Mouse (Mus musculus): ENCODE measurements around the gene Vmn1r197.
"Not testable (repeated sequence)": the region's sequence is repeated elsewhere in the genome, so short reads cannot be mapped to it uniquely, and the experiment has no call there.

Vmn1r197 gene

DNA sequence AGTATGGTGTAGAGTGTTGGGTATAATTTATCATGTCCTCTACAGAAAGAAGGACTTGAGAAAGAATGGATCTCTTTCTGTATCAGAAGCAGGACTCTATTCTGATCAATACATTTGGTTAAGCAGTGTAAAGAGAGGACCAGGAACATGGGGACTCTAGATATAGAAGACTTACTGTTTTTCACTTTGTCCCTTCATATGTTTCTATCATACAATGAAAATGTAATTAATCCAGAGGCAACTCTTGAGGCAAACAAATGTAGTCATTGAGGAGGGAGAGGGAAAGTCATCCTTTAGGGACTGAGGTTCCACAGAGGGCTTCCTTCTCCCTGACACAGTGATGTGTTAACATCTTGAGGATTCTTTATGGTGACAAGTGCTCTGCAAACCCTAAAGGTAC is at the start of gene Vmn1r197:
Gene Vmn1r197, plus strand, starts transcription at position 301 of the 400 bp plus-strand sequence.
- DNase-seq (ENCODE audit: low read depth, low spot score): no peak

DNA sequence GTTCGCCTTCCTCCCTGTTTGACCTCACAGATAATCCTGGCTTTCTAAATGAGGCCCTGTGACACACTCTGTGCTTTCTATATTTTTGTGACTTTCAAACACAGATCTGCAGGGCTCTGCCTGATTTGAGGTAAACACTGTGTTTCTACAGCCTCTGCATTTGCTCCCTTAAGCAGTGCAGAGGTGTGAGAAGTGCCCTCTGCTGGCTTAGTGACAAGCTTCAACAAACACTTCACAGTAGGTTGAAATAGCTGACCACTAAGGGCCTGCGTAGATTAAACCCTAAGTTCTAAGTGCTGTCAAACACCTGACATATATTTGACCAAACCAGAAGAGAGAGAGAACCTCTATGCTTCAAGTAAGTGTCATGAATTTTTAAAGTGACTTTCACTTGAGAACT is 39.8 kb upstream of the Vmn1r197 start:
- no peak for DNase-seq (ENCODE audit: low read depth, low spot score)

DNA sequence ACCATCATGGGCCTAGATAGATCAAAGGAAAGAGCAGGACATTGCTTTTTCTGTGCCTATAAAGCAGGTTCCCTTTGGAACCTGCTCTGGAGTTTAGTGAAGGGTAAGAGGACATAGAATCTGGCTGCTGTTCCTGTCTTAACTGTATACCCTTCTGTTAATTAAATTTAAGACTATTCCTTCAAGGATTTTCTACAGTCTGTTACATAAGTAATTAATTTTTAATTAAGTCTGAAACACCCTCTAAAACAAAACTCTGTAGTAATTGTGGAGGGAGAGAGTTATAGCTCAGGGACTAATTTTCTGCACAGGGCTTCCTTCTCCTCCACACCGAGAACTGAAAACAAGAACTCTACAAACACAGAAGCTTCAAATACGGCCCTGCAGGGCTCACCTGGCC is 34.8 kb upstream of the Vmn1r197 start, which contains the start of gene Vmn1r196:
Gene Vmn1r196, plus strand, starts transcription at position 301 of the 400 bp plus-strand sequence.
- DNase-seq (ENCODE audit: low read depth, low spot score): no peak

DNA sequence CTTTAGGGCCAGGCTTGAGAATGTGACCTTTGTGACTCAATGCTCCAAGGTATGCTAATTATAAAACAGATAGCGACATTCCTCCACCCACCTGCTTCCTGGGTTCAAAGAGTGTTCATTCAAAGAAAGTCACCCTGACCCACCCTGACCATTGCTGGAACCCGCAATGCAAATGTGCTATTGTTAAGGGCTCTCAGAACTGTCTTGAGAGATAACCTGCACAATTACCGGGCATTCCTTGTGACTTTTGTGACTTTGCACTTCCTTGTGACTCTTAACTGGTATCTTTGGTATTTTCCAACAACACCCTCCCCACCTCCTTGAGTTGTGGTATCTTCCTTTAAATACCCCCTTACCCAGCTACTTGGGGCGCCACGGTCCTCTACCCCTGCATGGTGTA is 16.3 kb upstream of the Vmn1r197 start:
- DNase-seq (ENCODE audit: low read depth, low spot score): not testable (repeated sequence)

DNA sequence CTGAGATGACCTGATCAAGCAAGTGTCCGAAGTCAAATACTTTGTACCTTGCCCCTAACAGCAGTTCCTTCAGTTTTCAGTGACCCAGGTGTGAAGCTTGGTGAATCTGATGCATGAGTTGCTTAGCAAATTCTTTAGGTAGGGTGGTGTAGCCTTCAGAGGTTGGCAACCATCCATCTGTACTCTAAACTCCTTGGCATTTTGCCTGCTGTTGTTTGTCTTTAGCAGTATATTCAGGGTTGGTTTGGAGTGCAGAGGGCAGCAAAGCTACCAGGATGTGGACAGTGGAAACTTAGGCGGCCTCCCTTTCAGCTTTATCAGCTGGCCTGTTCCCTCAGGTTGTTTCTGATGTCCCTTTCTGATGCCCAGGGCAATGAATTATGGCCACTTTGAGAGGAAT is 9.0 kb upstream of the Vmn1r197 start:
- no peak for DNase-seq (ENCODE audit: low read depth, low spot score)

DNA sequence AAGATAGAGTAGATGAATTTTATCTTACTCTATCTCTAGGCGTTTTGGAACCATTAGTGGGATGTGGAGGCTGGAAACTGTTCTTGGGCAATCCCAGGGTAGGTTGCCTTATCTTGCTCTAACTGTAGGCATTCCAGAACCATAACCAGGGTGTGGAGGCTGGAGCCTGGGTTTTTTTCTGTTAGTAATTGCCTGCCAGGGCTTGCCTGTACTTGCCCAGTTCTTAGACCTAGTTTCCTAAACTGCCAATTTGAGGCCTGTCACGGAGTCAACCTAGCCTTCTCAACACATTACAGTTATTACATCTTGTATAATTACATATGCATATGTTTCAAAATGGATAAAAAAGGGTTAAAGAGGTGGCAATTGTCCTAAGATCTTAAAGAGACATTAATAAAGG is 7.0 kb upstream of the Vmn1r197 start:
- DNase-seq (ENCODE audit: low read depth, low spot score): no peak

DNA sequence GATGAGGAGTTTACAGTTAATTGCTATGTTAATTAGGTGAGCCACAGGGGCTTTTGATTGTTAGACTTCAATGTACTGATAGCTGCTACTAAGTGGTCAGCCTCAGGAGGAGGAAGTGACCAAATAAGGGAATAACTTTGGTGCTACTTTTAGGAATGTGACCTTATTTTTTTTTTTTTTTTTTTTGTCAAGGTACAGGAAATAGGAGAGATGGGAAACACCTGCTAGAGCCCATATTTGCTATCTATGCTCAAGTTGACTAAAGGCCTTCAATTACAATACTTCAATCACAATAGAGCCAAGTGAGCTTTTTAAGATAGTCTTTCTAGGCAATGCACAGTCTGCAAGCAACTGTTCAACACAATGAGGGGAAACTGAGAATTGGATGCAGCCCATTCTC is 4.3 kb upstream of the Vmn1r197 start:
- no peak for DNase-seq (ENCODE audit: low read depth, low spot score)

DNA sequence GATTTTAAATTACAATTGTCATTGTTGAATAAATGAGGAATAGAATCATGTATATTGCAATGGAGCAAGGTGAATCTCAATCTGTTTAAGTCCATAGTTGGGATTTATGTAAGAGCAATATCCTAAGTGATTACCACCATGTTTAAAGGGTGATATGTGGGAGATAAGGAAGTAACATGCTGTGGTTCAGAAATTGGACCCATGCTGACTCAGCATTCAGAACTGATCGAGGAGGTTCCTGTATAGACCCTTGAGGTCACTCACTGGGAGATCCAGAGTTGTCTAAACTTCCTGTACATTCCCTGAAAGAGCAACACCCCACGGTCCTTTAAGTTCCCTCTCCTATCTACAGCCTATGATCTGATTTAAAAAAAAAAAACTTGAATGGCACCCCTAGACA is 8.9 kb downstream of the Vmn1r197 start:
- DNase-seq (ENCODE audit: low read depth, low spot score): no peak

DNA sequence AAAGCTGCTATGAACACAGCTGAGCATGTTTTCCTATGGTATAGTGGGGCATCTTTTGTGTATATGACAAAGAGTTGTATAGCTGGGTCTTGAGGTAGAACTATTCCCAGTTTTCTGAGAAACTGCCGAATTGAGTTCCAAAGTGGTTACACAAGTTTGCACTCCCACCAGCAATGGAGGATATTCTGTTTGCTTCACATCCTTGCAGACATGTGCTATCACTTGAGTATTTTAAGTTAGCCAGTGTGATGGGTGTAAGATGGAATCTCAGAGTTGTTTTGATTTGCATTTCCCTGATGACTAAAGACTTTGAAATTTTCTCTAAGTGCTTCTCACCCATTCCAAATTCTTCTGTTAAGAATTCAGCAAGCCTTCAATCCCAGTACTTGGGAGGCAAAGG is 11.2 kb downstream of the Vmn1r197 start:
- DNase-seq (ENCODE audit: low read depth, low spot score): no peak

DNA sequence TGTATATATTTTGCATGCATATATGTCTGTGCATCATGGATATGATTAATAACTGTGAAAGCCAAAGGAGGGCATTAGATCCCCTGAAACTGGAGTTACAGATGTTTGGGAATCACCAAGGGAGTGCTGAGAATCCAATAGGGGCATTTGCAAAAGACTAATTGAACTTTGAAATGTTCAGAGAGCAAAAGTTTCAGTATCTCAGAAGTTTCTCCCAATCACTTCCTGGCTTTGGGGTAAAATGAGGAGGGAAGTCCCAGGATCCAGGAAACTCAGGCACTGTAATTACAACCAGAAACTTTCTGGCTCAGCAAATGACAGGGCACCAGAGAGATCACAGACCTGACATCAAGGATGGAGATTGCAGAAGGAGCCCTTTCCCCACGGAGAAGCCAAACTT is 25.7 kb downstream of the Vmn1r197 start, which contains the start of gene Vmn1r198:
Gene Vmn1r198, plus strand, starts transcription at position 301 of the 400 bp plus-strand sequence.
- no peak for DNase-seq (ENCODE audit: low read depth, low spot score)

DNA sequence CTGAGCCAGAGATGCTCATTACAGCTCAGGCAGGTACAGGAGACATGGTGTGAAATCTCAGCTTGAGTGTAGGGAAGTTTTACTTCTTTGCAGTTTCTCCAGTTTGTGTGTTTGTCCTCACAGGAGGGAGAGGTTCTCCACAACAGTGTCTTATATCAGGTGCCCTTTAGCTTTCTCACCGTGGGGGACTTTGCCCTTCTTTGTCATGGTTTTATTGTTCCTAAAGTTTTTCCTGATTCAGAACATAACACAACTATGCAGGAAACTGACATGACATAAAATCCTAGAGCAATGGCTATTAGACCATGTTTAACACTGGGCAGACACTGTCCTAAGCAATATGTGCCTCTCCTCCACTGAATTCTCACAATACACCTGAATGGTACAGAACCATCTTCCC is 26.4 kb downstream of the Vmn1r197 start:
- DNase-seq (ENCODE audit: low read depth, low spot score): no peak

DNA sequence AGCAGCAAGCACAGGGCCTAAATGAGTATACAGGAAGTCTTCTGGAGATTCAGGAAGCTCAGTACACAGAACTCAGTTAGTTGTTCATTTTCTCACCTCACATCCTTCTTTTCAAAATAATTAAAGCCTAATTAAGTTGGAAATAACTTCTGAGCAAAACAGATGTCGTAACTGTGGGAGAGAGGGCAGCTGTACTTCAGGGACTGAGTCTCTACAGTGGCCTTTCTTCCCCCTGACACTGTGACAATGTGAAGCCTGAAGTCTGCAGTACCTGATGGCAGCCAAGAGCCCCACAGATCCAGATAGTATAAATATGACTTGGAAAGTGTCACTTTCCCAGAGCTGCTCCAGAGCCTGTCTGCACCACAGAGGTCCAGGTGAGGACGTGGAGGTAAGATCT is 55.1 kb downstream of the Vmn1r197 start, which contains the start of gene Vmn1r199:
Gene Vmn1r199, plus strand, starts transcription at position 301 of the 400 bp plus-strand sequence.
- no peak for DNase-seq (ENCODE audit: low read depth, low spot score)

DNA sequence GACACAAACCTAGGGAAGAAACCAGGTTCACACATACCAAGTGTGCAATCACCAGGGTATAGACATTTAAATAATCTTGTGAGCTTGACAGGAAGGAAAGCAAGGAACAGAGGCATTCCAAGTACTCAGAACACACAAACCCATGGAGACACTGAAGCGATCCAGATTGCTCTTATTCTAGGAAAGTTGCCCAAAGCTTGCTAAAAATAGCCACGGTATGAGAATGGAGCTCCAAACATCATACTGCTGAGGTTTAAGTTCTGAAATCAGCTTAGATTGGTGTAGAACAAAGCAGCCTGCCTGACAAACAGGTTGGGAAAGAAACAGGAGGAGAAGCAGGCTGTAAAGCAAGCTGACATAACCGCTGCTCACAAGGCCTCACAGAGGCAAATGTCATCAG is 56.7 kb downstream of the Vmn1r197 start:
- DNase-seq (ENCODE audit: low read depth, low spot score): not testable (repeated sequence)
